Mouse (Mus musculus) brain, embryonic 14.5 days (tissue): ENCODE data around the gene Nanog.

Experiments used
- CTCF ChIP-seq: fragments of 200-500 bp; IDR thresholded peaks from 2 replicates; pipeline ENCODE4 v1.5.1; 2012; ENCODE audit warnings: inconsistent platforms, mild to moderate bottlenecking, moderate library complexity, borderline replicate concordance; ENCODE audit not compliant: insufficient read depth, insufficient read length; ENCODE audit errors: extremely low read depth
- POLR2A ChIP-seq: fragments of 200-500 bp; IDR thresholded peaks from 2 replicates; pipeline ENCODE4 v1.6.1; 2012; ENCODE audit warnings: mild to moderate bottlenecking, inconsistent platforms, borderline replicate concordance; ENCODE audit not compliant: poor library complexity, insufficient read depth, insufficient read length, severe bottlenecking; ENCODE audit errors: extremely low read depth

GRCm38 (mm10) chr6:122670201-122670551, 37.1 kb upstream of the Nanog start:
- TF ChIP-seq CTCF = no peak
- no peak for TF ChIP-seq POLR2A
